Mouse (Mus musculus): Measurements from ENCODE around the gene Epn1. TPM values are rescaled to one million over a fixed set of nuclear protein-coding genes. Genes with fewer than 3 reads are reported as not detected.
A peak's percentile ranks its signal among the peaks of the same experiment; 100 is the strongest.

Epn1 gene
- total RNA-seq, 1 experiment: 51.8 TPM

DNA sequence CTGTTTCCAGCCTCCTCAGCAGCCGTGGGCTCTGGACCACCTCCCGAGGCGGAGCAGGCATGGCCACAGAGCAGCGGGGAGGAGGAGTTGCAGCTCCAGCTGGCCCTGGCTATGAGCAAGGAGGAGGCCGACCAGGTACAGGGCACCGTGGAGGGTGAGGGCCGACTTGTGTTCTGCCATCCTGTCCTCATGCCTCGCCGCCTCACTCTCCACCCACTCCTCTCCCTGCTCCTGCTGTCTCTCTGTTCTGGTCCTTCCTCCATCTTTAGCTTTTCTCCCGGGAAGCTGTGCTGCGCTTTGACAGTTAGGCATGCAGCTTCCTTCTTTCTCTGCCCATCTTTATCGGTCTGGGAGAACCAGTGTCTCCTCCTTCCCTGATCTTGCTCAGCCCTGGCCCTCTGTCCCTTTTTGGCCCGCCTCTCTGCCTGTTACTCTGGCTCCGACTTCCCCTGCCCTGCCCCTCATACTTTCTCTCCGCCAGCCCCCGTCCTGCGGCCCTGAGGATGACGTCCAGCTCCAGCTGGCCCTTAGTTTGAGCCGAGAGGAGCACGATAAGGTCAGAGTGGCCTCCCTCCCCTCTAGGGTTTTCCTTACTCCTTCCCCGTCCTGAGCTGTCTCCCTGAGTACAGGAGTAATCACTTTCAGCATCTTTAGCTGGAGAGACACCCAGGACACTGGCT, 12.9 kb downstream of the Epn1 start:
- Histone ChIP-seq H3K27ac (ENCODE audit: insufficient read depth, low read depth, low read length, poor library complexity, severe bottlenecking) (no peak overlapping the region), H3K9me3 (ENCODE audit: control insufficient read depth, insufficient read depth, low read depth, low read length) (no peaks in the 10 kb centered on the region), H3K9ac (ENCODE audit: insufficient read depth, low read depth, low read length, poor library complexity, severe bottlenecking) (no peak overlapping the region), H3K36me3 (ENCODE audit: control insufficient read depth, insufficient read depth, low read length, poor library complexity, severe bottlenecking) (peaks cover 66% of the 10 kb centered on the region), H3K4me3 (ENCODE audit: insufficient read depth in 1 of 2, low read depth in 1 of 2, low read length in 2 of 2, poor library complexity in 1 of 2, severe bottlenecking in 1 of 2) (no peak overlapping the region), H3K4me1 (ENCODE audit: control insufficient read depth in 2 of 2, insufficient read depth in 2 of 2, low read length in 2 of 2, poor library complexity in 1 of 2) (no peaks in the 10 kb centered on the region)
- in situ Hi-C loops (cut with MboI; ENCODE audit: low sequenced_read_pairs in 2 of 2, unreplicated experiment in 2 of 2): no loop called here
- DNase-seq (ENCODE audit: low read depth, low spot score): no peak
- TF ChIP-seq HCFC1 (IDR thresholded peaks at IDR 0.05; ENCODE audit: borderline replicate concordance, insufficient read depth, low read length) (no peak), ZC3H11A (IDR thresholded peaks at IDR 0.05; ENCODE audit: borderline replicate concordance, low read depth, low read length) (no peak), ZNF384 (IDR thresholded peaks at IDR 0.05; ENCODE audit: low read depth, low read length) (no peak), CHD2 (IDR thresholded peaks at IDR 0.05; ENCODE audit: low read depth, low read length) (no peak), MAFK (IDR thresholded peaks at IDR 0.05; ENCODE audit: insufficient read depth, low read depth, low read length) (no peak)

DNA sequence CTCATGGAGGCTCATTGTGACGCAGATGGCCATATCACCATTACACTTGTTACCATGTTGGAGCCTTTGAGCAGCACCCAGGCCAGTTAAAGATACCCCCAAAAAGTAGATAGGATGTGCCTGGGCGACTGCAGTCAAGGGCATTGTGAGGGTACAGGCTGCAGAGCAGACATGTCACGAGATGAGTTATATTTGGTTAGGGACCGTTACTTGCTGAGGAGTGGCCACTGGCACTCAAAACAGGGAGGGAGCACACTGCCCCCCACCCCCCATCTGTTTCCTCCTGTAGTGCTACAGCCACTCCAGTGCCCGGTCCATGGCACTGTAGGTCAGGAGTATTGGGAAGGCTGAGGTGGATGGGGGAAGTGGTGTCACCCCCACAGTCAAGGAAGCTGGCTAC, 18.7 kb downstream of the Epn1 start:
- Histone ChIP-seq H3K4me1 (ENCODE audit: control insufficient read depth in 2 of 2, insufficient read depth in 2 of 2, low read length in 2 of 2, poor library complexity in 1 of 2) (peaks cover 2 to 13% of the 10 kb centered on the region in 2 experiments; a peak in 3 of 4 replicates), H3K9ac (ENCODE audit: insufficient read depth, low read depth, low read length, poor library complexity, severe bottlenecking) (no peak overlapping the region), H3K9me3 (ENCODE audit: control insufficient read depth, insufficient read depth, low read depth, low read length) (no peaks in the 10 kb centered on the region), H3K36me3 (ENCODE audit: control insufficient read depth, insufficient read depth, low read length, poor library complexity, severe bottlenecking) (peaks cover 43% of the 10 kb centered on the region), H3K4me3 (ENCODE audit: insufficient read depth in 1 of 2, low read depth in 1 of 2, low read length in 2 of 2, poor library complexity in 1 of 2, severe bottlenecking in 1 of 2) (no peak overlapping the region), H3K27ac (ENCODE audit: insufficient read depth, low read depth, low read length, poor library complexity, severe bottlenecking) (no peak overlapping the region)
- TF ChIP-seq CHD2 (IDR thresholded peaks at IDR 0.05; ENCODE audit: low read depth, low read length): no peak
- TF ChIP-seq MAFK (IDR thresholded peaks at IDR 0.05; ENCODE audit: insufficient read depth, low read depth, low read length): no peak
- DNase-seq (ENCODE audit: low read depth, low spot score): no peak
- in situ Hi-C loops (cut with MboI; ENCODE audit: low sequenced_read_pairs in 2 of 2, unreplicated experiment in 2 of 2): no loop called here

DNA sequence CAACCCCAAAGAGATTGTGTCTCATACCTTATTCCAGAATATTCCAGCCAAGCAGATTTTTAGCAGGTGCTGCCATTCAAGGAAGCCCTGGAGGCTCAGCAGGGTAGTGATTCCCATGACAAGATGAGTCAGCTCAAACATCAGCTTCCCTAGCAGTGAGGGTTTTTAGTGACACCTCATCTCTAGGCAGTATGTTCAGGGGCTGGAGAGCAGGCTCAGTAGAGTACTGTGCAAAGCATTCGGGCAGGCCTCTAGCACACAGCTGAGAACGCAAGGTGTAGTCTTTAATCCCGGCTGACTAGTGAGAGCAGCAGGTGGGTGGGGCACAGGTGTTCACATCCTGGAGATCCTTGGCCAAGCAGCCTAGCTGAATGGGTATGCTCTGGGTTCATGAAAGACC, 19.8 kb downstream of the Epn1 start:
- in situ Hi-C loops (cut with MboI; ENCODE audit: low sequenced_read_pairs in 2 of 2, unreplicated experiment in 2 of 2): no loop called here
- H3K36me3 ChIP-seq (ENCODE audit: control insufficient read depth, insufficient read depth, low read length, poor library complexity, severe bottlenecking): peaks cover 33% of the 10 kb centered on the region

DNA sequence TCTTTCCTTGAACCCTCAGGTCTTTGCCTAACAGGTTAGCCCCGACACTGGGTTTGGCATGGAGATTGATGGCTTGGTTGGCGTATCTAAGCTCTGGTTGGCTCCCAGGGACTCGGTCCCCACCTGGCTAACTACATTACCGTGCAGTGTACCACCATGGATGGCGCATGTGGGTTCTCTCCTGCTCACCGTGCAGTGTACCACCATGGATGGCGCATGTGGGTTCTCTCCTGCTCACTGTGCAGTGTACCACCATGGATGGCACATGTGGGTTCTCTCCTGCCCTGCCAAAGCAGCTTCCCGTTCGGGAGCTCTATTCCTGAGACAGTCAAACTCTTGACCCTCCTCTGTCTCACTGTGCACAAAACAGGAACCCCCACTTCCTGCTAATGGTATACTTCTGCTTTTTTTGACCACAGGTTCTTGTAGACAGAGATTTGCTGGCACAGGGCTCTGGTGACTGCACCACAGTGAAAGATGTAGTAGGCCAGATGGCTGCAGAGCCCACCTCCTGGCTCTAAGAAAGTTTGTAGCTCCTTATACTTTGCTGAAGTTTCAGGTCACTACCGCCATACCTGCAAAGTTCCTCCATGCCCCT, 21.1 kb downstream of the Epn1 start:
- no peak overlapping the region for H3K27ac ChIP-seq (ENCODE audit: insufficient read depth, low read depth, low read length, poor library complexity, severe bottlenecking)

More for the DNA sequence above, 19.8 kb downstream of the Epn1 start:
- Histone ChIP-seq H3K4me1 (ENCODE audit: control insufficient read depth in 2 of 2, insufficient read depth in 2 of 2, low read length in 2 of 2, poor library complexity in 1 of 2) (peaks cover 2 to 13% of the 10 kb centered on the region in 2 experiments; a peak in 3 of 4 replicates), H3K4me3 (ENCODE audit: insufficient read depth in 1 of 2, low read depth in 1 of 2, low read length in 2 of 2, poor library complexity in 1 of 2, severe bottlenecking in 1 of 2) (no peak overlapping the region), H3K27ac (ENCODE audit: insufficient read depth, low read depth, low read length, poor library complexity, severe bottlenecking) (no peak overlapping the region), H3K9me3 (ENCODE audit: control insufficient read depth, insufficient read depth, low read depth, low read length) (no peaks in the 10 kb centered on the region), H3K9ac (ENCODE audit: insufficient read depth, low read depth, low read length, poor library complexity, severe bottlenecking) (no peak overlapping the region)
- TF ChIP-seq ZC3H11A (IDR thresholded peaks at IDR 0.05; ENCODE audit: borderline replicate concordance, low read depth, low read length) (no peak), MAFK (IDR thresholded peaks at IDR 0.05; ENCODE audit: insufficient read depth, low read depth, low read length) (0 out of 2 replicates have a peak, but pooled peaks have one; percentile 26)
- DNase-seq (ENCODE audit: low read depth, low spot score): no peak

More for the DNA sequence above, 21.1 kb downstream of the Epn1 start:
- H3K36me3 ChIP-seq (ENCODE audit: control insufficient read depth, insufficient read depth, low read length, poor library complexity, severe bottlenecking): peaks cover 19% of the 10 kb centered on the region
- no peak for DNase-seq (ENCODE audit: low read depth, low spot score)
- H3K9ac ChIP-seq (ENCODE audit: insufficient read depth, low read depth, low read length, poor library complexity, severe bottlenecking): no peak overlapping the region
- no peaks in the 10 kb centered on the region for H3K9me3 ChIP-seq (ENCODE audit: control insufficient read depth, insufficient read depth, low read depth, low read length)
- no peak overlapping the region for H3K4me3 ChIP-seq (ENCODE audit: insufficient read depth in 1 of 2, low read depth in 1 of 2, low read length in 2 of 2, poor library complexity in 1 of 2, severe bottlenecking in 1 of 2)
- in situ Hi-C loops (cut with MboI; ENCODE audit: low sequenced_read_pairs in 2 of 2, unreplicated experiment in 2 of 2): no loop called here
- peaks cover 2 to 13% of the 10 kb centered on the region in 2 experiments; a peak in 3 of 4 replicates for H3K4me1 ChIP-seq (ENCODE audit: control insufficient read depth in 2 of 2, insufficient read depth in 2 of 2, low read length in 2 of 2, poor library complexity in 1 of 2)
- TF ChIP-seq MAFK (IDR thresholded peaks at IDR 0.05; ENCODE audit: insufficient read depth, low read depth, low read length): no peak
- TF ChIP-seq CHD2 (IDR thresholded peaks at IDR 0.05; ENCODE audit: low read depth, low read length): no peak
- TF ChIP-seq HCFC1 (IDR thresholded peaks at IDR 0.05; ENCODE audit: borderline replicate concordance, insufficient read depth, low read length): no peak
- no peak for TF ChIP-seq ZNF384 (IDR thresholded peaks at IDR 0.05; ENCODE audit: low read depth, low read length)
- TF ChIP-seq ZC3H11A (IDR thresholded peaks at IDR 0.05; ENCODE audit: borderline replicate concordance, low read depth, low read length): no peak
